Mouse (Mus musculus) embryonic facial prominence, embryonic 11.5 days (tissue): ENCODE measurements at regions not wholly inside any gene's neighbourhood (a gene's known extent, or its start where the extent isn't known, plus 50 kb on each side); places are given as distances from the start of the nearest gene placed in this dataset.

Source experiments
- ATAC-seq: fragments of 200-750 bp; cut with Nextera tagmentation; replicated peaks from 2 replicates; pipeline ENCODE4 v1.8.0; 2017; ENCODE audit warnings: low read depth; ENCODE audit not compliant: insufficient number of reproducible peaks, low FRiP score, low TSS enrichment
- DNase-seq: peaks from one replicate; pipeline ENCODE4 v3.0.0-alpha.2; 2015; ENCODE audit warnings: low spot score
- H3K27ac ChIP-seq: fragments of 300-500 bp; sonication (generic); replicated peaks from 2 replicates; pipeline ENCODE4 v1.5.1; 2014; ENCODE audit warnings: mild to moderate bottlenecking, low read depth, low read length, control low read depth
- H3K27me3 ChIP-seq: fragments of 300-500 bp; sonication (generic); 2 replicates; pipeline ENCODE4 v1.6.1; 2014; ENCODE audit warnings: mild to moderate bottlenecking, low read length, moderate library complexity, mixed read lengths; ENCODE audit not compliant: control insufficient read depth, insufficient read depth
- H3K36me3 ChIP-seq: fragments of 300-500 bp; sonication (generic); replicated peaks from 2 replicates; pipeline ENCODE4 v1.6.1; 2014; ENCODE audit warnings: low read depth, mild to moderate bottlenecking, low read length, moderate library complexity, mixed read lengths; ENCODE audit not compliant: control insufficient read depth, insufficient read depth
- H3K4me1 ChIP-seq: fragments of 300-500 bp; sonication (generic); 2 replicates; pipeline ENCODE4 v1.6.1; 2014; ENCODE audit warnings: low read length, mixed read lengths; ENCODE audit not compliant: control insufficient read depth, insufficient read depth
- H3K4me2 ChIP-seq: fragments of 300-500 bp; sonication (generic); 2 replicates; pipeline ENCODE4 v1.6.1; 2014; ENCODE audit warnings: low read depth, mild to moderate bottlenecking, control low read depth, low read length, moderate library complexity
- H3K4me3 ChIP-seq: fragments of 300-500 bp; sonication (generic); 2 replicates; pipeline ENCODE4 v1.5.1; 2014; ENCODE audit warnings: low read depth, low read length, control low read depth
- H3K9ac ChIP-seq: fragments of 300-500 bp; sonication (generic); replicated peaks from 2 replicates; pipeline ENCODE4 v1.6.1; 2014; ENCODE audit warnings: mild to moderate bottlenecking, control low read depth, low read length
- H3K9me3 ChIP-seq: fragments of 300-500 bp; sonication (generic); replicated peaks from 2 replicates; pipeline ENCODE4 v1.6.1; 2016; ENCODE audit warnings: mild to moderate bottlenecking, low read length, inconsistent platforms, mixed read lengths; ENCODE audit not compliant: control insufficient read depth
- WGBS: fragments of 180-500 bp; shearing (Covaris S2); extraction: QIAGEN DNeasy Blood & Tissue Kit; methylation state at CpG from one replicate; pipeline ENCODE4 v1.1.7; 2014; 5-methylcytosine and 5-hydroxymethylcytosine counted together

- ATAC-seq (no peak), DNase-seq (no peak)
- Histone ChIP-seq H3K4me3 (no peak overlapping the region), H3K36me3 (no peaks in the 10 kb centered on the region), H3K27me3 (no peaks in the 10 kb centered on the region), H3K4me1 (no peaks in the 10 kb centered on the region), H3K9ac (no peak overlapping the region), H3K9me3 (no peaks in the 10 kb centered on the region), H3K27ac (no peak overlapping the region), H3K4me2 (no peak overlapping the region)
- WGBS, result 96% methylated on average over 8 of the region's 8 CpGs
Measured at GRCm38 (mm10) chr2:142533555-142533954, 367.8 kb downstream of the Kif16b start.

GRCm38 (mm10) chr2:142522471-142522870 lies 378.9 kb downstream of the Kif16b start:
- no peaks in the 10 kb centered on the region for H3K27me3 ChIP-seq
- no peak for ATAC-seq

GRCm38 (mm10) chr2:142517731-142518130 lies 383.6 kb downstream of the Kif16b start:
- 84% methylated on average over 3 of the region's 3 CpGs for WGBS
- Histone ChIP-seq H3K27me3 (no peaks in the 10 kb centered on the region), H3K4me2 (no peak overlapping the region), H3K9ac (no peak overlapping the region), H3K27ac (no peak overlapping the region), H3K9me3 (no peaks in the 10 kb centered on the region), H3K4me1 (no peaks in the 10 kb centered on the region), H3K4me3 (no peak overlapping the region), H3K36me3 (no peaks in the 10 kb centered on the region)
- ATAC-seq (no peak), DNase-seq (no peak)

More at GRCm38 (mm10) chr2:142522471-142522870, 378.9 kb downstream of the Kif16b start:
- DNase-seq, result no peak
- H3K9ac ChIP-seq, result no peak overlapping the region
- H3K27ac ChIP-seq, result no peak overlapping the region
- H3K4me2 ChIP-seq, result no peak overlapping the region
- no peaks in the 10 kb centered on the region for H3K9me3 ChIP-seq
- WGBS, result 86% methylated on average over 5 of the region's 5 CpGs
- H3K36me3 ChIP-seq, result no peaks in the 10 kb centered on the region
- no peak overlapping the region for H3K4me3 ChIP-seq
- no peaks in the 10 kb centered on the region for H3K4me1 ChIP-seq

- Histone ChIP-seq H3K27ac (no peak overlapping the region), H3K36me3 (no peaks in the 10 kb centered on the region), H3K4me1 (no peaks in the 10 kb centered on the region), H3K9me3 (no peaks in the 10 kb centered on the region), H3K4me2 (no peak overlapping the region), H3K27me3 (no peaks in the 10 kb centered on the region), H3K4me3 (no peak overlapping the region), H3K9ac (no peak overlapping the region)
- WGBS, result 88% methylated on average over 1 of the region's 1 CpGs
- DNase-seq, result no peak
- no peak for ATAC-seq
Measured at GRCm38 (mm10) chr2:142505216-142505615, 396.1 kb downstream of the Kif16b start.
